Mouse (Mus musculus): Measurements from ENCODE around the gene Ctnna3. TPM values are rescaled to one million over a fixed set of nuclear protein-coding genes. Genes with fewer than 3 reads are reported as not detected.
A peak's percentile ranks its signal among the peaks of the same experiment; 100 is the strongest.

Ctnna3 gene
- total and polyA plus RNA-seq, 3 experiments: not detected

DNA sequence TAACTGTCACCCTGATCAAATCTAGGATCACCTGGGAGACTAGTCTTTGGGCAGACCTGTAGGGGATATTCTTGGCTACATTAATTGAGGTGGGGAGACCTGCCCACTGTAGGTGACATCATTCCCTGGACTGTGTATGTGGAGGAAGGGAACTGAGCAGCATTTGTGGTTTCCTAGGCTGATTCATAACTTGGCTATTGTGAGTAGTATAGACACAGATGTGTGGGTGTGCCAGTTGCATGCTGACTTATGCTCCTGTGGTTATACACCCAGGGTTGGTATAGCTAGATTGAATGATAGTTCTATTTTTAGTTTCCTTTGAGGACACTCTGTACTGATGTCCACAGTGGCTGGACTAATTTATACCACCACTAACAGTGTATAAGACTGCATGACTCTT is 141.7 kb downstream of the Ctnna3 start:
- no peak overlapping the region for H3K27ac ChIP-seq (ENCODE audit: control insufficient read depth, low read depth, low read length)
- no peaks in the 10 kb centered on the region for H3K79me2 ChIP-seq (ENCODE audit: control insufficient read depth, insufficient read depth, low read length, poor library complexity)
- no peaks in the 10 kb centered on the region for H3K27me3 ChIP-seq (ENCODE audit: control insufficient read depth in 1 of 2, insufficient read depth in 2 of 2, low read length in 2 of 2)
- no peak overlapping the region for H3K4me3 ChIP-seq (ENCODE audit: control insufficient read depth in 1 of 2, insufficient read depth in 1 of 2, low read depth in 2 of 2, low read length in 2 of 2)
- no peaks in the 10 kb centered on the region for H3K4me1 ChIP-seq (ENCODE audit: control insufficient read depth in 1 of 2, insufficient read depth in 2 of 2, low read length in 2 of 2)
- DNase-seq (ENCODE audit: low read depth, low spot score): no peak
- TF ChIP-seq ELF1 (IDR thresholded peaks at IDR 0.05; ENCODE audit: low read depth, low read length): no peak
- no peak for TF ChIP-seq USF1 (IDR thresholded peaks at IDR 0.05; ENCODE audit: low read depth, low read length)
- no peak for TF ChIP-seq ZKSCAN1 (IDR thresholded peaks at IDR 0.05; ENCODE audit: low read depth, low read length)
- TF ChIP-seq CHD1 (IDR thresholded peaks at IDR 0.05; ENCODE audit: low read depth, low read length): no peak
- no peak for TF ChIP-seq POLR2AphosphoS5 (IDR thresholded peaks at IDR 0.05; ENCODE audit: borderline replicate concordance, low read depth, low read length)
- no peak for TF ChIP-seq GABPA (IDR thresholded peaks at IDR 0.05; ENCODE audit: low read depth, low read length)
- TF ChIP-seq CTCF (IDR thresholded peaks at IDR 0.05 in 2 of 3, conservative IDR thresholded peaks at IDR 0.05 in 1 of 3; ENCODE audit: control insufficient read depth in 1 of 3, insufficient read depth in 1 of 3, low read depth in 2 of 3, low read length in 3 of 3, poor library complexity in 1 of 3, severe bottlenecking in 1 of 3): no peak
- TF ChIP-seq SMC3 (IDR thresholded peaks at IDR 0.05; ENCODE audit: low read depth, low read length): no peak
- TF ChIP-seq CHD2 (IDR thresholded peaks at IDR 0.05; ENCODE audit: low read length): no peak
- no peak overlapping the region for H3K9ac ChIP-seq (ENCODE audit: control insufficient read depth, low read depth, low read length, poor library complexity, severe bottlenecking)
- H3K36me3 ChIP-seq (ENCODE audit: control insufficient read depth in 1 of 2, insufficient read depth in 2 of 2, low read length in 2 of 2): no peaks in the 10 kb centered on the region
- H3K9me3 ChIP-seq (replicated peaks; ENCODE audit: insufficient read depth, low read length): no peaks in the 10 kb centered on the region

DNA sequence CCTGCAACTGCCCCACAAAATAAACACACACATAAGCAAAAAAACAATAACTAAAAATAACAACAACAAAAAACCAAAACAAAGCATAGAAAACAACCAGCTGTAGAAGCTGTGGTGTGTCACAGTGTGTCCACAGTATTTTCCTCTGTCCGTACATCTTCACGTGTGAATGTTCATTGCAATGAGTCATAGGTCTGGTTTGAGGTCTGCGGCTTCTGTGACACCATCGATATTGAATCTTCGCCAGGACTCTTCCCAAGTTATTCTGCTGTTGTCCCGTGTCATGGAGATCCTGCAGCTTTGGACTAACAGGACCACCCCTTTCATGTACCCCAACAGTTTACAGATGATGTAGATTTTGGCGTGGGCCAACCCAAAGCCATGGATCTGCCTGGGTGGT is 143.0 kb downstream of the Ctnna3 start:
- H3K9me3 ChIP-seq (replicated peaks; ENCODE audit: insufficient read depth, low read length): no peaks in the 10 kb centered on the region
- DNase-seq (ENCODE audit: low read depth, low spot score): no peak

DNA sequence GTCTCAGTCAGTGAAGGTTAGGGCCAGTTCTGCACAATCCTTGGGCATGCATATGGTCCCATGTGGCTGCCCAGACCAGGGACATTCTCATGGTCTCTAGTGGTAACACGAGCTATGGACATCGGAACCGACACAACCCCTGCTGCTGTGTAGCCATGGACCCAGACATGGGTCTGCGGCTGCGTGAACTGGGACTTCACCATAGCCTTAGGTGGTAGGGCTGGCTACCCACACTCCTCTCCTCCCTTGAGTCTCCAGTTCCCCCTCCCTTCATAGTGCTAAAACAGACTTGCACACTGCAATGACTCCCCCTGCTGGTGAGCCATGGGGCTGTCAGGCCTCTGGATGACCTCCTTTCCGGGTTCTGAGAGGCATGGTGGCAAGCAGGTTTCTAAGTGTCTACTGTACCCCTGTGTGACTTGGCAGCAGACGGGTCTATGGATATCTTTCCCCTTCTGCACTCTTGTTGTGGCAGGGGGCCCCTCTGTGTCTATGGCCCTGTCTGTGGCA is 144.3 kb downstream of the Ctnna3 start:
- H3K36me3 ChIP-seq (ENCODE audit: control insufficient read depth in 1 of 2, insufficient read depth in 2 of 2, low read length in 2 of 2): no peaks in the 10 kb centered on the region
- no peak overlapping the region for H3K9ac ChIP-seq (ENCODE audit: control insufficient read depth, low read depth, low read length, poor library complexity, severe bottlenecking)
- H3K27me3 ChIP-seq (ENCODE audit: control insufficient read depth in 1 of 2, insufficient read depth in 2 of 2, low read length in 2 of 2): no peaks in the 10 kb centered on the region
- H3K27ac ChIP-seq (ENCODE audit: control insufficient read depth, low read depth, low read length): no peak overlapping the region
- no peaks in the 10 kb centered on the region for H3K9me3 ChIP-seq (replicated peaks; ENCODE audit: insufficient read depth, low read length)
- H3K4me3 ChIP-seq (ENCODE audit: control insufficient read depth in 1 of 2, insufficient read depth in 1 of 2, low read depth in 2 of 2, low read length in 2 of 2): no peak overlapping the region
- no peaks in the 10 kb centered on the region for H3K4me1 ChIP-seq (ENCODE audit: control insufficient read depth in 1 of 2, insufficient read depth in 2 of 2, low read length in 2 of 2)
- TF ChIP-seq SMC3 (IDR thresholded peaks at IDR 0.05; ENCODE audit: low read depth, low read length) (peak; percentile 30; the same call in 1 of the 2 replicates), CTCF (IDR thresholded peaks at IDR 0.05 in 2 of 3, conservative IDR thresholded peaks at IDR 0.05 in 1 of 3; ENCODE audit: control insufficient read depth in 1 of 3, insufficient read depth in 1 of 3, low read depth in 2 of 3, low read length in 3 of 3, poor library complexity in 1 of 3, severe bottlenecking in 1 of 3) (peak in 2 of 3 experiments; percentile 31 to 50; a peak in 5 of 6 replicates), UBTF (IDR thresholded peaks at IDR 0.05; ENCODE audit: borderline replicate concordance, insufficient read depth, low read depth, low read length) (no peak), TBP (IDR thresholded peaks at IDR 0.05; ENCODE audit: low read depth, low read length) (no peak), RAD21 (IDR thresholded peaks at IDR 0.05; ENCODE audit: low read depth, low read length) (peak; percentile 12), CHD2 (IDR thresholded peaks at IDR 0.05; ENCODE audit: low read length) (no peak), NELFE (IDR thresholded peaks at IDR 0.05; ENCODE audit: low read depth, low read length) (no peak), ETS1 (IDR thresholded peaks at IDR 0.05; ENCODE audit: low read depth, low read length) (no peak)
- no peaks in the 10 kb centered on the region for H3K79me2 ChIP-seq (ENCODE audit: control insufficient read depth, insufficient read depth, low read length, poor library complexity)
- DNase-seq (ENCODE audit: low read depth, low spot score): peak; percentile 11

More for the DNA sequence above, 143.0 kb downstream of the Ctnna3 start:
- Histone ChIP-seq H3K79me2 (ENCODE audit: control insufficient read depth, insufficient read depth, low read length, poor library complexity) (no peaks in the 10 kb centered on the region), H3K4me1 (ENCODE audit: control insufficient read depth in 1 of 2, insufficient read depth in 2 of 2, low read length in 2 of 2) (no peaks in the 10 kb centered on the region), H3K4me3 (ENCODE audit: control insufficient read depth in 1 of 2, insufficient read depth in 1 of 2, low read depth in 2 of 2, low read length in 2 of 2) (no peak overlapping the region), H3K27me3 (ENCODE audit: control insufficient read depth in 1 of 2, insufficient read depth in 2 of 2, low read length in 2 of 2) (no peaks in the 10 kb centered on the region), H3K27ac (ENCODE audit: control insufficient read depth, low read depth, low read length) (no peak overlapping the region), H3K9ac (ENCODE audit: control insufficient read depth, low read depth, low read length, poor library complexity, severe bottlenecking) (no peak overlapping the region), H3K36me3 (ENCODE audit: control insufficient read depth in 1 of 2, insufficient read depth in 2 of 2, low read length in 2 of 2) (no peaks in the 10 kb centered on the region)
- TF ChIP-seq HCFC1 (IDR thresholded peaks at IDR 0.05; ENCODE audit: low read depth, low read length) (no peak), TBP (IDR thresholded peaks at IDR 0.05; ENCODE audit: low read depth, low read length) (no peak), ETS1 (IDR thresholded peaks at IDR 0.05; ENCODE audit: low read depth, low read length) (no peak), NELFE (IDR thresholded peaks at IDR 0.05; ENCODE audit: low read depth, low read length) (no peak), BHLHE40 (IDR thresholded peaks at IDR 0.05; ENCODE audit: borderline replicate concordance, low read depth, low read length) (no peak), CHD1 (IDR thresholded peaks at IDR 0.05; ENCODE audit: low read depth, low read length) (no peak), KAT2A (conservative IDR thresholded peaks at IDR 0.05; ENCODE audit: low read depth, low read length) (no peak), RAD21 (IDR thresholded peaks at IDR 0.05; ENCODE audit: low read depth, low read length) (no peak), CHD2 (IDR thresholded peaks at IDR 0.05; ENCODE audit: low read length) (no peak), ZC3H11A (IDR thresholded peaks at IDR 0.05; ENCODE audit: low read depth, low read length) (no peak), ZKSCAN1 (IDR thresholded peaks at IDR 0.05; ENCODE audit: low read depth, low read length) (no peak), POLR2AphosphoS2 (IDR thresholded peaks at IDR 0.05; ENCODE audit: low read length) (no peak), POLR2A (IDR thresholded peaks at IDR 0.05; ENCODE audit: control insufficient read depth in 1 of 2, insufficient read depth in 1 of 2, low read depth in 1 of 2, low read length in 2 of 2, poor library complexity in 1 of 2) (no peak), JUND (IDR thresholded peaks at IDR 0.05; ENCODE audit: low read depth, low read length) (no peak), E2F4 (IDR thresholded peaks at IDR 0.05; ENCODE audit: borderline replicate concordance, low read depth, low read length) (no peak), ZNF384 (IDR thresholded peaks at IDR 0.05; ENCODE audit: low read depth, low read length) (no peak), USF1 (IDR thresholded peaks at IDR 0.05; ENCODE audit: low read depth, low read length) (no peak)
